Mouse (Mus musculus) midbrain, embryonic 14.5 days (tissue): ENCODE data around the gene Tcte2. TPM values are rescaled to one million over a fixed set of nuclear protein-coding genes. Genes with fewer than 3 reads are reported as not detected.

Source experiments
- ATAC-seq: fragments of 200-750 bp; cut with Nextera tagmentation; 2 replicates; pipeline ENCODE4 v1.8.0; 2017; ENCODE audit warnings: moderate number of reproducible peaks, moderate library complexity; ENCODE audit not compliant: low FRiP score, low TSS enrichment
- DNase-seq: peaks from one replicate; pipeline ENCODE4 v3.0.0-alpha.2; 2015
- H3K27ac ChIP-seq: fragments of 300-500 bp; sonication (generic); replicated peaks from 2 replicates; pipeline ENCODE4 v1.5.1; 2014; ENCODE audit warnings: mild to moderate bottlenecking, low read depth, low read length, moderate library complexity
- H3K27me3 ChIP-seq: fragments of 300-500 bp; sonication (generic); 2 replicates; pipeline ENCODE4 v1.6.1; 2014; ENCODE audit warnings: low read length, control low read depth, mixed read lengths; ENCODE audit not compliant: control insufficient read depth, insufficient read depth
- H3K36me3 ChIP-seq: fragments of 300-500 bp; sonication (generic); 2 replicates; pipeline ENCODE4 v1.6.1; 2014; ENCODE audit warnings: low read length, control low read depth; ENCODE audit not compliant: control insufficient read depth, insufficient read depth
- H3K4me1 ChIP-seq: fragments of 300-500 bp; sonication (generic); 2 replicates; pipeline ENCODE4 v1.6.1; 2014; ENCODE audit warnings: mild to moderate bottlenecking, antibody characterized with exemption, low read length, control low read depth; ENCODE audit not compliant: control insufficient read depth, insufficient read depth
- H3K4me2 ChIP-seq: fragments of 300-500 bp; sonication (generic); 2 replicates; pipeline ENCODE4 v1.6.1; 2014; ENCODE audit warnings: mild to moderate bottlenecking, low read length, moderate library complexity
- H3K4me3 ChIP-seq: fragments of 300-500 bp; sonication (generic); replicated peaks from 2 replicates; pipeline ENCODE4 v1.5.1; 2014; ENCODE audit warnings: low read depth, low read length
- H3K9ac ChIP-seq: fragments of 300-500 bp; sonication (generic); replicated peaks from 2 replicates; pipeline ENCODE4 v1.6.1; 2014; ENCODE audit warnings: mild to moderate bottlenecking, low read length, moderate library complexity
- H3K9me3 ChIP-seq: fragments of 300-500 bp; sonication (generic); 2 replicates; pipeline ENCODE4 v1.6.1; 2016; ENCODE audit warnings: low read length, control low read depth, mixed read lengths; ENCODE audit not compliant: control insufficient read depth
- WGBS: fragments of 180-500 bp; shearing (Covaris S2); extraction: QIAGEN DNeasy Blood & Tissue Kit; methylation state at CpG from one replicate; pipeline ENCODE4 v1.1.7; 2014; 5-methylcytosine and 5-hydroxymethylcytosine counted together
- polyA plus RNA-seq: library from polyadenylated mRNA; unstranded; fragments of >200 nt; fragmentation: Nextera tagmentation; extraction: Ambion mirVana; gene quantifications from 2 replicates; pipeline ENCODE4 v1.2.1, GENCODE M21; 2014

Tcte2 gene
- polyA plus RNA-seq, 1 experiment from 2014 or later: 23.0 TPM

DNA sequence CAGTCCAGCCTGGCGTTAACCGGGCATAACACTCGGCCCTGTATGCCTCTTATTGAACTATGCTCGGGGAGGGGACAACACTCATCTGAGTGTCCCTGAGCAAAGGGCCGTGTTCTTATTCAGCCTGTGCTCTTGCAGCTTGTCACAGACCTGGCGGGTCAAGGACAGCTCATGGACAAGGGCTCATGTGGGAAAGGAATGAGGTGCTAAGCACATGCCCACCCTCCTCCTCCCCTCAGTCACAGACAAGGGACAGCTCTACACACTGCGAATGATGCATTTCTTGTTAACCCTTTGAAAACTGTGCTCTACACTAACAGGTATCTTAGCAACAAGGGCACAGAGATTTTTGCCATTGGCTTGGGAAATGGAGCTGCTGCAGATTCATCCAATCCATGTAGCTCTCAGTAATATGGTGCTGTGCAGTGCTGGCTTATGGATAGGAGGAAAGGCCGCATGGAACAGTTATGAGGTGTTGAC lies 25.8 kb downstream of the Tcte2 start:
- Histone ChIP-seq H3K27me3 (no peaks in the 10 kb centered on the region), H3K27ac (no peak overlapping the region), H3K9me3 (no peaks in the 10 kb centered on the region), H3K4me2 (no peak overlapping the region), H3K4me1 (0 out of 2 replicates have a peak, but pooled peaks cover 6% of the 10 kb centered on the region), H3K9ac (no peak overlapping the region), H3K4me3 (no peak overlapping the region), H3K36me3 (no peaks in the 10 kb centered on the region)
- DNase-seq: peak; percentile 20
- 75% methylated on average over 8 of the region's 8 CpGs for WGBS
- peak; percentile 48; the same call in 1 of the 2 replicates for ATAC-seq

DNA sequence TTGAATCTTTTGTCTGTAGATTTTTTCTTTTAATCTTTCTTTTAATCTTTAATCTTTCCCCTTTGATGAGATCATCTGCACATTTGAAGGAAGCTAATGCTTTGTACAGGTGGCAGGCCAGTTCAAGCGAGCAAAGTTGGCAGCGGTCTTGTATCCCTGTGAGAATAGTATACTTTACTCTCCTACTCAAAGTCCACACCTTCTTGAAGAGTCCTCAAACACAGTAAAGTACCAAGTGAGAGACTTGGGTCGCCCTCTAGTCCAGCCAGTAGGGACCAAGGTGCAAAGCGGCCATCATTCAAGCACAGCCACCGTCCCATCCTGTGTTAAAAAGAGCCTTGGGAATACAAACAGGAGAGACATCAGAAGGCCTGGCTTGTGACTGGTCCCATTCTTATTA lies 26.6 kb downstream of the Tcte2 start:
- no peak for ATAC-seq
- WGBS: 84% methylated on average over 5 of the region's 5 CpGs

DNA sequence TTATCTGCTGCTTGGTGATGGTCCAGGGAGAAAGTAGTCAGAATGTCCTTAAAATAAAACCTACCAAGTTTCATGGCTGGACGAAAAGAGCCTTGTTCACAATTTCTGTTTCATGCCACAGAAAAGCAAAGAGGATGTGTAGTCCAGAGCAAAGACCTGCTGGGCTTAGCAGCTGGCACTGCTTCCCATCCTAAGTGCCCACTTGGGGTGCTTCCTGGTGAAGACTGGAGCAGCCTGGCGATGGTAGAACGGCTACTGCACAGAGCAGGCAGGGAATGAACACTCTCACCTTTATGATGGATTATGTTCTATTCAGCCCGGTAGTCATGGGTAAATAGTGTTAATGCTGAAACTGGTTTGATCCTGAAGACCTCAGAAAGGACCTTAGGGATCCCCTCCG lies 27.7 kb downstream of the Tcte2 start:
- H3K36me3 ChIP-seq: no peaks in the 10 kb centered on the region
- H3K9ac ChIP-seq: no peak overlapping the region
- H3K4me2 ChIP-seq: no peak overlapping the region
- H3K27me3 ChIP-seq: no peaks in the 10 kb centered on the region
- 0 out of 2 replicates have a peak, but pooled peaks cover 6% of the 10 kb centered on the region for H3K4me1 ChIP-seq
- no peak overlapping the region for H3K27ac ChIP-seq
- WGBS: 92% methylated on average over 5 of the region's 5 CpGs
- H3K4me3 ChIP-seq: no peak overlapping the region
- ATAC-seq (no peak), DNase-seq (no peak)
- no peaks in the 10 kb centered on the region for H3K9me3 ChIP-seq

More for the DNA sequence above, 26.6 kb downstream of the Tcte2 start:
- H3K4me3 ChIP-seq: no peak overlapping the region
- no peak for DNase-seq
- no peaks in the 10 kb centered on the region for H3K27me3 ChIP-seq
- H3K27ac ChIP-seq: no peak overlapping the region
- H3K36me3 ChIP-seq: no peaks in the 10 kb centered on the region
- H3K9me3 ChIP-seq: no peaks in the 10 kb centered on the region
- no peak overlapping the region for H3K4me2 ChIP-seq
- H3K9ac ChIP-seq: no peak overlapping the region
- H3K4me1 ChIP-seq: 0 out of 2 replicates have a peak, but pooled peaks cover 6% of the 10 kb centered on the region

DNA sequence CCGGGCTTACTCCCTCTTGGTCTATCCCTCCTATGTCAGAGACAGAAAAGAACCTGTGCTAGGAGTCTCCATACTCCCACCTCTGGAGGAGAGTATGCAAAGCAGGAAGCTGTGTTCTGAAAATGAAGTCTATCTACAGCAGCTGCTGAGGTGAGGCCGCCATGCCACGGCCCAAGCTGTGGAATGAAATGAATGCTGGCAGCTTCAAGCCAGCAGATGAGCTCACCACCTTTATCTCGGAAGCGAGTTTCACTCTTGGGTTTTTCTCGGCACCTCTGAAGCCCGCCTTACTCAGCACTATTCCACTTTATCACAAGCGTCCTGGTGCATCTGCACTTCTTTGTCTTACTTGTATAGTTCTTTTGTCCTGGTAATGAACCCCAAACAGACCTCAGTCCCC lies 28.9 kb downstream of the Tcte2 start:
- 64% methylated on average over 8 of the region's 8 CpGs for WGBS
- Histone ChIP-seq H3K9me3 (no peaks in the 10 kb centered on the region), H3K4me2 (no peak overlapping the region), H3K27me3 (no peaks in the 10 kb centered on the region), H3K36me3 (no peaks in the 10 kb centered on the region), H3K9ac (no peak overlapping the region), H3K27ac (no peak overlapping the region), H3K4me3 (no peak overlapping the region), H3K4me1 (0 out of 2 replicates have a peak, but pooled peaks cover 4% of the 10 kb centered on the region)
- ATAC-seq: no peak
- DNase-seq: no peak

DNA sequence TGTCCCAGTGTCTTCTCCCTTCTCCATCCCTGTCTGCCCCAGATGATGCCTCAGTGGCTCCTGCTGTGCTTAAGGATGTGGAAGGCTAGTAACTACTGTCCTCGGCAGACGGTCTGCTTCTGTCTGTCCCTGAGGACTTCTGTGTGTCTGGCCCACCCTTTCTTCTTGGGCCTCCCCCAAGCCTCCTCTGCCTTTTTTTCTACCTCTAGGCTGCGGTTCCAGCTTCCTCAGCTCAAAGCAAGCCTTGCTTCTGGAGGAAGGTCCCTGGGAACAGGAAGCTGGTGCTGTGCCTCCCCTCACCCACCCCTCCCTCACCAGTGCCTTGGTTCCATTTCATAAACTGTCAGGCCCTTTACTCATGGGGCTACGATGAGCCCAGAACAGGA lies 29.9 kb downstream of the Tcte2 start:
- 74% methylated on average over 4 of the region's 4 CpGs for whole genome bisulfite sequencing
- H3K27ac ChIP-seq: no peak overlapping the region
- DNase-seq: no peak
- H3K4me1 ChIP-seq: no peaks in the 10 kb centered on the region
- H3K4me3 ChIP-seq: no peak overlapping the region
- no peaks in the 10 kb centered on the region for H3K9me3 ChIP-seq
- no peak overlapping the region for H3K9ac ChIP-seq
- H3K36me3 ChIP-seq: no peaks in the 10 kb centered on the region
- no peak for ATAC-seq
- H3K27me3 ChIP-seq: no peaks in the 10 kb centered on the region
- H3K4me2 ChIP-seq: no peak overlapping the region

DNA sequence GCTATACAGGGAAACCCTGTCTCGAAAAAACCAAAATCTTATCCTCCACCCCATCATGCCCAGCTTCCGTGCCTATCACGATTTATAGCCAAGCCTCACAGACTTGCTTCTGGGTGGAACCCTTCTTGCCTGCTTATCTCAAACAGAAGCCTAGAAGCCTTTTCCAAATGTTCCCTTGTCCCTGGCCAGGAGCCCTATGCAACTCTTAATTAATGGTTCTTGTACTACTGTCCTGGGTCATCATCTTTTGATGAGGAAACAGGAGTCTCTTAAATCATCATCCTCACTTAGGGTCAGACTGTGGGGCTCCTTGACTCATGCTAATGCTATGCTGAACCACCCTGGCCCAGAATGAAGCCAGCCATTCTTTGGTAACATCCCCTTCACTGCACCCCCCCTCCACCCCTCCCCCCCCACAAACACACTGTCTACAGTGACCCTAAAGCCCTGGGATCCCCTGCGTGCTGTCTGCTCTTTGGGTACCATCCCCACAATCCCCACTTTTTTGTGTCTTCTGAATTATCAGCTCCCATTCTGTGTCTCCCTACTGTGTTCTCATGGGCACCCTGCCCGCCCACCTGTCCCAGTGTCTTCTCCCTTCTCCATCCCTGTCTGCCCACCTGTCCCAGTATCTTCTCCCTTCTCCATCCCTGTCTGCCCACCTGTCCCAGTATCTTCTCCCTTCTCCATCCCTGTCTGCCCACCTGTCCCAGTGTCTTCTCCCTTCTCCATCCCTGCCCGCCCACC lies 30.5 kb downstream of the Tcte2 start:
- no peak for DNase-seq
- no peak for ATAC-seq
- Histone ChIP-seq H3K4me2 (no peak overlapping the region), H3K27ac (no peak overlapping the region), H3K27me3 (no peaks in the 10 kb centered on the region), H3K36me3 (no peaks in the 10 kb centered on the region), H3K9me3 (no peaks in the 10 kb centered on the region), H3K4me1 (no peaks in the 10 kb centered on the region), H3K9ac (no peak overlapping the region), H3K4me3 (no peak overlapping the region)
- WGBS: 93% methylated on average over 6 of the region's 6 CpGs

DNA sequence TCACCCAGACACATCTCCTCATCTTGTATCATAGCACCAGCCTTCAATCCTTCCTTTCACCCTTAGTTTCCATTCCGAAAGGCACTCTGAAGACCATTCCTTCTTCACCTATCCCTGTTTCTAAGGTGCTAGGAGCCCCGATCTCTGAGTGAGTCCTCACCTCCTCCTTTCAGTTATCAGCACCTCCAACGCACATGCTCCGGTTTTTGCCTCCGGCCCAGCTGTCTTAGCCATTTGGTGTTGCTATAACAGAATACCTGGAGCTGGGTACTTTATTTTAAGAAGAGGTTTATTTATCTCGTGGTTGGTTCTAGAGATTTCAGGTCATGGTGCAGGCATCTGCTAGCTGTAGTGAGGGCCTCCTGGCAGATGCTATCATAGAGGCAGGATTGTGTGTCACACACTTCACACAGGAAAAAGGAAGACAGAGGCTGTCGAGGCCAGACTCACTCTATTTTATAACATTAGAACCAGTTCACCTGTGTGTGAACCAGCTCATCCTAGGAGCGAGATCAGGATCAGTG lies 34.7 kb downstream of the Tcte2 start:
- Histone ChIP-seq H3K27me3 (no peaks in the 10 kb centered on the region), H3K4me3 (no peak overlapping the region), H3K4me1 (peaks cover 18% of the 10 kb centered on the region), H3K4me2 (no peak overlapping the region), H3K27ac (no peak overlapping the region), H3K36me3 (no peaks in the 10 kb centered on the region), H3K9me3 (no peaks in the 10 kb centered on the region), H3K9ac (no peak overlapping the region)
- 95% methylated on average over 8 of the region's 8 CpGs for WGBS
- DNase-seq (no peak), ATAC-seq (no peak)

DNA sequence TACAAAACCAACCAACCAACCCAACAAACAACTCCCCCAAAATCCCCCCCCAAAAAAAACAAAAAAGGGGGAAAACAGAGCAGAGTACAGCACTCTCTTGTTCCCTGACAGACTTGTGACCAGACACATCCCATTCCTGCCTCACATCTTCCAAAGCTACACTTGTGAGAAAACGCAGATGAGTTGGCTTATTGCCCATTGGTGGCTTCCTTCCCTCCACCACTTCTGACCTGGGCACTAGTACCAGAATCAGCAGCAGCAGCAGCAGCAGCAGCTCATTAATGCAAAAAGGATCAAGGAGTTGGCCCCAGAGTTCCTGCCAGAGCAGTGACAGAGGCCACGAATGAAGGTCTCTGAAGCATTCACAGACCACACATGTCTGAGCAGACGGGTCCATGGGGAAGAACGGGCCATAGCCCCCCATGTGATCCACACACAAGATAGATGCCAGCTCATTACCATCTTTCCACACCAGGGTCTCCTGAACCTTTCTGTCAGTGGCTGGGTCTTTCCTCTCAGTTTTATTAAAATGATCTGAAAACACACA lies 36.5 kb downstream of the Tcte2 start:
- ATAC-seq (no peak), DNase-seq (peak; percentile 42)
- Histone ChIP-seq H3K9ac (no peak overlapping the region), H3K36me3 (no peaks in the 10 kb centered on the region), H3K27me3 (no peaks in the 10 kb centered on the region), H3K27ac (no peak overlapping the region), H3K4me3 (no peak overlapping the region), H3K4me1 (peaks cover 18% of the 10 kb centered on the region), H3K4me2 (no peak overlapping the region), H3K9me3 (no peaks in the 10 kb centered on the region)
- 28% methylated on average over 4 of the region's 4 CpGs for WGBS

DNA sequence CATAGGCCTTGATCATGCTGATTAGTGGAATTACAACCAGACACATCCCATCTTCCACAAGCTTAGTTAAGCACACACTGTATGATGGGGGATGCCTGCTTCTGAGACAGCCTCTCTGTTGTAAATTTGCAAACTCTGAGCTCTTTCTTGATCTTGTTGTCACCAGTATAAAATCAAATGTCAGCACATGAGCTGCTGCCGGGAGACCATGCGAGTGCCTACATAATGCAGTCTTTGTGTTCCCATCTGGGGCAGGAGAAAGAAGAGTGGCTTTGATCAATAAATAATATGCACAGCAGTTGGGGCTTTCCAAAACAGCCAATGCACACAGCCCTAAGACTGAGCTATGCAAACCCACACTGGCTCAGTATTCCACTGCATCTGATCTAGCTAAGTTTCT lies 39.2 kb downstream of the Tcte2 start:
- WGBS: 8% methylated on average over 2 of the region's 2 CpGs
- H3K9ac ChIP-seq: no peak overlapping the region
- peak overlapping the region; percentile 65 for H3K27ac ChIP-seq

More for the DNA sequence above, 39.2 kb downstream of the Tcte2 start:
- no peaks in the 10 kb centered on the region for H3K36me3 ChIP-seq
- H3K27me3 ChIP-seq: no peaks in the 10 kb centered on the region
- no peak overlapping the region for H3K4me2 ChIP-seq
- peak; percentile 72; the same call in 1 of the 2 replicates for ATAC-seq
- H3K4me1 ChIP-seq: peaks cover 18% of the 10 kb centered on the region
- H3K9me3 ChIP-seq: no peaks in the 10 kb centered on the region
- peak; percentile 63 for DNase-seq
- no peak overlapping the region for H3K4me3 ChIP-seq
